Mouse (Mus musculus) kidney, embryonic 14.5 days (tissue): ENCODE results near the gene Gpr107. TPM values are rescaled to one million over a fixed set of nuclear protein-coding genes. Genes with fewer than 3 reads are reported as not detected.
"Not testable (repeated sequence)": the region's sequence is repeated elsewhere in the genome, so short reads cannot be mapped to it uniquely, and the experiment has no call there.

Experiments
- ATAC-seq: fragments of 200-750 bp; cut with Nextera tagmentation; 2 replicates; pipeline ENCODE4 v1.8.0; 2017; ENCODE audit warnings: moderate number of reproducible peaks, mild to moderate bottlenecking, moderate TSS enrichment, moderate library complexity; ENCODE audit not compliant: low FRiP score, low TSS enrichment
- H3K27ac ChIP-seq: fragments of 300-500 bp; sonication (generic); 2 replicates; pipeline ENCODE4 v1.5.1; 2014; ENCODE audit warnings: low read depth, mild to moderate bottlenecking, low read length, moderate library complexity, mixed read lengths
- H3K27me3 ChIP-seq: fragments of 300-500 bp; sonication (generic); 2 replicates; pipeline ENCODE4 v1.6.1; 2014; ENCODE audit warnings: mild to moderate bottlenecking, low read length; ENCODE audit not compliant: control insufficient read depth, insufficient read depth
- H3K36me3 ChIP-seq: fragments of 300-500 bp; sonication (generic); 2 replicates; pipeline ENCODE4 v1.6.1; 2014; ENCODE audit warnings: low read length, mixed read lengths; ENCODE audit not compliant: control insufficient read depth, insufficient read depth
- H3K4me1 ChIP-seq: fragments of 300-500 bp; sonication (generic); 2 replicates; pipeline ENCODE4 v1.6.1; 2014; ENCODE audit warnings: low read length, mixed read lengths; ENCODE audit not compliant: control insufficient read depth, insufficient read depth
- H3K4me2 ChIP-seq: fragments of 300-500 bp; sonication (generic); replicated peaks from 2 replicates; pipeline ENCODE4 v1.6.1; 2014; ENCODE audit warnings: low read depth, mild to moderate bottlenecking, low read length
- H3K4me3 ChIP-seq: fragments of 300-500 bp; sonication (generic); 2 replicates; pipeline ENCODE4 v1.5.1; 2014; ENCODE audit warnings: mild to moderate bottlenecking, low read length
- H3K9ac ChIP-seq: fragments of 300-500 bp; sonication (generic); 2 replicates; pipeline ENCODE4 v1.6.1; 2014; ENCODE audit warnings: low read depth, mild to moderate bottlenecking, low read length, moderate library complexity
- H3K9me3 ChIP-seq: fragments of 300-500 bp; sonication (generic); 2 replicates; pipeline ENCODE4 v1.6.1; 2016; ENCODE audit warnings: low read length; ENCODE audit not compliant: control insufficient read depth
- WGBS: fragments of 180-500 bp; shearing (Covaris S2); extraction: QIAGEN DNeasy Blood & Tissue Kit; methylation state at CpG from one replicate; pipeline ENCODE4 v1.1.7; 2014; 5-methylcytosine and 5-hydroxymethylcytosine counted together
- polyA plus RNA-seq: library from polyadenylated mRNA; unstranded; fragments of >200 nt; fragmentation: Nextera tagmentation; extraction: Ambion mirVana; gene quantifications from 2 replicates; pipeline ENCODE4 v1.2.1, GENCODE M21; 2014

The Gpr107 gene
- polyA plus RNA-seq, 1 experiment from 2014 or later, result 27.5 TPM

DNA sequence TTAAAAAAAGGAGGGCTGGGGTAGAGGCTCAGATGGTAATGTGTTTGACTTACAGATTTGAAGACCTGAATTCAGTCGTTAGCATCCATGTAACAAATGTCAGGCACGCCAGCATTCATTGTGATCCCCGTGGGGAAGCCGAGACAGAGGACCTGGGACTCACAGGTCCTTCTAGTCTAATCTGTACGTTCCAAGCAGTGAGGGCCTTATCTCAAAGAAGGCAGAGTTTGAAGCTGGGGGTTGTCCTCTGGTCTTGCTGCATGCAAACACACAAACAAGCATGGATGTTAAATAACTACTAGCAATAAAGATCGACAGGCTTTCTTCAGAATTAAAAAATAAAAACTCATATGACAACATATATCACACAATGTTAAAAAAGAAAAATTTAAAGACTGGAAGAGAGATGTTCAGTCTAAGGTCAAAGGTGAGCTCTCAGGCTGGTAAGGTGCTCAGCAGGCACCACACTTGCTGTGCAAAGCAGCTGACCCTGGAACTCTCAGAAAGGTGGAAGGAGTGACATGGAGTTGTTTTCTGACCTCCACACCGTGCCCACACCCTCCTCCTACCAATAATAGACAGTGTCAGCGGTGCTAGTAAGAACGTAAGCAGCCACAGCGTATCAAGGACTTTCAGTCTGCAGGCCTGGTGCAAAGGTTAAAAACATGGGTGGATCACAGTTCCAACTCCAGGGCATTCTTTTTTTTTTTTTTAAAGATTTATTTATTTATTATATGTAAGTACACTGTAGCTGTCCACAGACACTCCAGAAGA, 8.2 kb downstream of the Gpr107 start:
- H3K9me3 ChIP-seq, result no peaks in the 10 kb centered on the region
- H3K36me3 ChIP-seq, result 0 out of 2 replicates have a peak, but pooled peaks cover 5% of the 10 kb centered on the region
- no peak overlapping the region for H3K4me3 ChIP-seq
- no peak overlapping the region for H3K9ac ChIP-seq
- no peak for ATAC-seq
- peaks cover 26% of the 10 kb centered on the region for H3K4me1 ChIP-seq
- no peak overlapping the region for H3K27ac ChIP-seq
- H3K27me3 ChIP-seq, result no peaks in the 10 kb centered on the region
- 86% methylated on average over 10 of the region's 10 CpGs for WGBS
- no peak overlapping the region for H3K4me2 ChIP-seq

DNA sequence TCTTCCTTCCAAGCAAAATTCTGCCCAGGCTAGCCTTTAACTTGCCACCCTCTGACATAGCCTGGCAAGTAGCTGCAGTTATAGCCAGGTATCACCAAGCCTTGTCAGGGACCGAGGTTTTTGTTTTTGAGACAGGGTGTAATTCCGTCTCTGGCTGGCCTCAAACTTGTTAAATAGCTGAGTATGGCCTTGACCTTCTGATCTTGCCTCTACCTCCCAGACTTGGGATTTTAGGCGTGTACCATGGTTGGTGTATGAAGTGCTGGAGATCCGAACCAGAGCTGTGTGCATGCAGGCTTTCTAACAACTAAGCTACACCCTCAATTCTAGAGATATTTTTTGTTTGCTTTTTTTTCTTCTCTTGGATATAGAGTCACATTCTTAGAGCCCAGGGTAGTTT, 9.5 kb downstream of the Gpr107 start:
- 0 out of 2 replicates have a peak, but pooled peaks cover 5% of the 10 kb centered on the region for H3K36me3 ChIP-seq
- 83% methylated on average over 4 of the region's 4 CpGs for WGBS
- ATAC-seq, result no peak
- H3K27me3 ChIP-seq, result no peaks in the 10 kb centered on the region
- peaks cover 30% of the 10 kb centered on the region for H3K4me1 ChIP-seq
- H3K4me2 ChIP-seq, result no peak overlapping the region
- no peak overlapping the region for H3K9ac ChIP-seq
- H3K9me3 ChIP-seq, result no peaks in the 10 kb centered on the region
- H3K4me3 ChIP-seq, result no peak overlapping the region
- no peak overlapping the region for H3K27ac ChIP-seq

DNA sequence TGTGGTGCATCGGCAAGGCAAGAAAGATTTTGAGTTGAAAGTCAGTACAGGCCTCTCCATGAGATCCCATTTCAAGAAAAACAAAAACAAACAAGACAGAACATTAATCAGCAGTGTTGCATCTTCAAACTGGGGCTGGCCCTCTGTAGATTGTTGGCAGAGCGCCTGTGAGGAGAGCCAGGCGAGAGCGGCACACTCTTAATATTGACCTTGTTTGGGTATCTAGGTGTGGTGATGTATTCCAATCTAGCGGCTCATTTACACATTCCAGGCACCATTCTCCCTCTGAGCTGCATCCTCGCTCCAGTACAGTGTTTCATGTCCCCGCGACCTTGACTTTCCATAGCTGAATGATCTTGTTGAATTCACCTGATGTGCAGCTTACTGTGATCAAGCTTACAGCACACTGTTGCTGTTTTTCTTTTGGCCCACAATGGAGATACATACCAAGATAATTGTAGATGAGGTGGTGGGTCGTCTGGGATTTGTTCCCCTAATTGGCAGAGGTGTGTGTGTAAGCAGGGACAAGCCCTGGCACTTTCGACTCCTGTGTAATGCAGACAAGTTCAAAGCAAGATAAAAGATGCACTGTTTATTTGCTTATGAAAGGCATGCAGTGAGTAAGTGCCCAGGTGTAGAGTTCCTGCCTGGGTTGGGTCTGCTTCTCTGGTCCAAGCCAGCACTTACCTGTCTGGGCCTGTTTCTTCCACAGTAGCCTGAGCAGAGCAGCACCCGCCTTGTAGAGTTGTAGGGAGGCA, 11.4 kb downstream of the Gpr107 start:
- Histone ChIP-seq H3K27ac (peak overlapping the region; percentile 67; the same call in 1 of the 2 replicates), H3K4me3 (no peak overlapping the region), H3K4me2 (no peak overlapping the region; the same call in 1 of the 2 replicates), H3K4me1 (peaks cover 30% of the 10 kb centered on the region), H3K9ac (no peak overlapping the region), H3K27me3 (no peaks in the 10 kb centered on the region), H3K36me3 (peaks cover 17% of the 10 kb centered on the region), H3K9me3 (no peaks in the 10 kb centered on the region)
- ATAC-seq, result no peak; the same call in 1 of the 2 replicates
- 46% methylated on average over 11 of the region's 11 CpGs for WGBS

DNA sequence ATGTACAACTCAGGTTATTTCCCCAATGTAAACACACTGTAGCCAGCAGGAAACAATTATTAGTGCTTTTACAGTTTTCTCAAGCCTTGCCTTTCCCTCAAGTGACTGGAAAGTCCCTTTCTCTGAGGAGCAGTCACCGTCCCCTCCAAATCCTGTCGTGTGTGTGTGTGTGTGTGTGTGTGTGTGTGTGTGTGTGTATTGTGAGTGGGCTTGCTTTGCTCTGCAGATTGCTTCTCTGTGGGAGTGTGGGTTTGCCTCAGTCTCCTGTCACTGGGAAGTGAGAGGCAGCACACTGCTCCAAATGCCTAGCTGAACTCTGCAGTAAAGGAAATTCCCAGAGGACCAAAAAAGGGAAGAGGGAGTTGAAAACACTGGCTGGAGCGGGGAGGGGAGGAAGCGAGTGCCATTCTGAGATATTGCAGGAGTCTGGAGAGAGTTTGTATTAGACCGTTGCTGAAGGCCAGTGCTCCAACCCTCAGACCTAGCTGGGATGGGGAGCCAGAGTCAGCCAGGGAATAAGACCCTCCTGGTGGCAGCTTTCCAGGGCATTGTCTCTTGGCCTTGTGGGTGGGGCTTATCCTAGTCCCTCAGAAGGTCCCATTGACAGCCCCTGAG, 12.8 kb downstream of the Gpr107 start:
- peak; percentile 70 for ATAC-seq
- H3K9ac ChIP-seq, result peak overlapping the region; percentile 28; the same call in 1 of the 2 replicates
- H3K4me3 ChIP-seq, result no peak overlapping the region
- H3K9me3 ChIP-seq, result no peaks in the 10 kb centered on the region
- peaks cover 30% of the 10 kb centered on the region for H3K4me1 ChIP-seq
- peaks cover 31% of the 10 kb centered on the region for H3K36me3 ChIP-seq
- WGBS, result 21% methylated on average over 5 of the region's 5 CpGs
- H3K27me3 ChIP-seq, result no peaks in the 10 kb centered on the region
- peak overlapping the region; percentile 2; the same call in 1 of the 2 replicates for H3K4me2 ChIP-seq
- H3K27ac ChIP-seq, result peak overlapping the region; percentile 67

DNA sequence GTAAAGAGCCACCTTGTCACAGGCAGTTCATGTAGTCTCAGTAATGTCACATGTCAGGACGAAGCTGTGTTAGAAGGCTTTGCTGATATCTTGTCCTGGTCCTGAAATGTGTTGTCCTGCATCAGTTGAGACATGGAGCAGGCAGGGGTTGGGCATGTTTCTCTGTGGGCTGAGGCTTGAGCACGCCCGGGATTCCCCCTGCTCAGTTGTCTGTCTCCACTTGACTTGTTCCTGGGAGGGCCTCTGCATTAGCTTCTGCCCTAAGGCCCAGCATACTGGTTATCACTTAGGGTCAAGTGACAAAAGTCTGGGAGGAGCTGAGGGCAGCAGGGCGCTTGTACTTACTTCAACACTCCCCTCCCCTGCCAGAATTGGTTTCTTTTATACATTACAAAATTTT, 13.4 kb downstream of the Gpr107 start:
- no peak overlapping the region for H3K4me2 ChIP-seq
- H3K9me3 ChIP-seq, result no peaks in the 10 kb centered on the region
- H3K36me3 ChIP-seq, result peaks cover 33% of the 10 kb centered on the region
- no peak overlapping the region for H3K4me3 ChIP-seq
- 44% methylated on average over 4 of the region's 4 CpGs for WGBS
- H3K27me3 ChIP-seq, result no peaks in the 10 kb centered on the region
- H3K27ac ChIP-seq, result peak overlapping the region; percentile 67
- H3K9ac ChIP-seq, result peak overlapping the region; percentile 28; the same call in 1 of the 2 replicates
- peaks cover 30% of the 10 kb centered on the region for H3K4me1 ChIP-seq
- peak; percentile 29; the same call in 1 of the 2 replicates for ATAC-seq

DNA sequence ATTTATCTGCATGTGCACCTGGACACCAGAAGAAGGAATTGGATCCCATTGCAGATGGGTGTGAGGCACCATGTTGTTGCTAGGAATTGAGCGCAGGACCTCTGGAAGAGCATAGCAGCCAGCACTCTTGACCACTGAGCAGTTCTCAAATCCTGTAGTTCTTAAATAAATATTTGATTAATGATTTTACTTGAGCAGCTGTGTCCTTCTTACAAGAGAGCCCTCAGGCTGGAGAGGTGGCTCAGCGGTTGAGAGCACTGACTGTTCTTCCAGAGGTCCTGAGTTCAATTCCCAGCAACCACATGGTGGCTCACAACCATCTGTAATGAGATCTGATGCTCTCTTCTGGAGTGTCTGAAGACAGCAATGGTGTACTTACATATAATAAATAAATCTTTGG, 15.5 kb downstream of the Gpr107 start:
- WGBS, result 84% methylated on average over 2 of the region's 2 CpGs
- H3K4me1 ChIP-seq, result peaks cover 30% of the 10 kb centered on the region
- H3K9ac ChIP-seq, H3K9me3 ChIP-seq, H3K27ac ChIP-seq, ATAC-seq, H3K4me2 ChIP-seq, H3K27me3 ChIP-seq, H3K4me3 ChIP-seq: not testable (repeated sequence)
- H3K36me3 ChIP-seq, result peaks cover 48% of the 10 kb centered on the region

DNA sequence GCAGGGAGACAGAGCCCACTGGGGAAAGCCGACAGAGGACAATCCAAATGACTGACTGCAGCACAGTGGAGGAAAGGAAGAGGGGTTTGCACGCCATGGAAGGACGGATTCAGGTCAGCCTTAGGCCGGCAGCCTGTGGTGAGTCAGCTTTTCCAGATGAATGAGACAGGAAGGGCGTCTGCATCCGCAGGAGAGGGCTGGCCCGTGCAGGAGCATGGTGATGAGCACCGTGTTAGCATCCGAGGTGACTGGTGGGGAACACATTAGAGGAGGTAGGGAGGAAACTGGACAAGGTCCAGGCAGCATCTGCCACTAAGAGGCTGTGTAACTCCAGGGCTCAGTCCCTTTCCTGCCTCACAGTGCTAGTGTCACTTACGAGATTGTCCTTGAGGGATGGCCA, 16.9 kb downstream of the Gpr107 start:
- Histone ChIP-seq H3K36me3 (peaks cover 56% of the 10 kb centered on the region), H3K4me1 (peaks cover 16% of the 10 kb centered on the region), H3K4me3 (no peak overlapping the region), H3K27ac (no peak overlapping the region), H3K9ac (no peak overlapping the region), H3K9me3 (no peaks in the 10 kb centered on the region), H3K27me3 (no peaks in the 10 kb centered on the region), H3K4me2 (no peak overlapping the region)
- 87% methylated on average over 10 of the region's 10 CpGs for WGBS
- ATAC-seq, result 0 out of 2 replicates have a peak, but pooled peaks have one; percentile 13

DNA sequence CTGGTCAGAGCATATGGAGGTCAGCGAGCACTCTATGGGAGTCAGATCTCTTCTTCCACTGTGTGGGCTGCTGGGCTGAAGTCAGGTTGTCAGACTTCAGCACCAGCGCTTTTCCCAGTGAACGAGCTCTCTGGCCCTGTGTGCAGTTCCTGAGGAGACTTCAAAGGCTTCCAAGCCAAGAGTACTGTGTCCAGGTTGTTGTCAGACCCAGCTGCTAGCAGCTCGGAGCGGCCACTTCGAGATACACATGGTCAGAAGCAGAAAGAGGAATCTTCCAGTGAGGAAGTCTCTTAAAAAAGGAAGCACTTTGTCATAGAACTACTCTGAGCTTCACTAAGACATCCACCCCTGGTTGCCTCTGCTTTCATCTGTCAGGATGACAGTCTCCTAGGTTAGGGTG, 18.0 kb downstream of the Gpr107 start:
- WGBS, result 89% methylated on average over 6 of the region's 6 CpGs
- Histone ChIP-seq H3K4me1 (peaks cover 5% of the 10 kb centered on the region), H3K4me3 (no peak overlapping the region), H3K9me3 (no peaks in the 10 kb centered on the region), H3K4me2 (no peak overlapping the region), H3K9ac (no peak overlapping the region), H3K27me3 (no peaks in the 10 kb centered on the region), H3K27ac (no peak overlapping the region), H3K36me3 (peaks cover 67% of the 10 kb centered on the region)
- ATAC-seq, result no peak
